Mouse (Mus musculus): ENCODE results near the gene Cyp2g1. TPM values are rescaled to one million over a fixed set of nuclear protein-coding genes. Genes with fewer than 3 reads are reported as not detected.

Cyp2g1 gene
- polyA plus RNA-seq (2015; fragmentation: Nextera tagmentation; extraction: Ambion mirVana) = 0.84 and 1.8 TPM in 2 replicates

GRCm38 (mm10) chr7:26808592-26808991, at the start of gene Cyp2g1:
TSS of gene Cyp2g1 (plus strand) at chr7:26808892.
- Histone ChIP-seq H3K4me1 (no peaks in the 10 kb centered on the region), H3K9me3 (no peaks in the 10 kb centered on the region), H3K27ac (no peak within 1 kb of the TSS), H3K9ac (no peak within 1 kb of the TSS), H3K4me3 (no peak within 1 kb of the TSS), H3K27me3 (no peaks in the 10 kb centered on the region), H3K36me3 (no peaks in the 10 kb centered on the region), H3K4me2 (no peak within 1 kb of the TSS)
- WGBS = 77% methylated on average over 2 of the region's 2 CpGs
- no peak for ATAC-seq (ENCODE audit: insufficient number of reproducible peaks, insufficient read depth, low FRiP score, low TSS enrichment, low read depth)

GRCm38 (mm10) chr7:26767084-26767483, 41.6 kb upstream of the Cyp2g1 start:
- Histone ChIP-seq H3K9me3 (no peaks in the 10 kb centered on the region), H3K36me3 (no peaks in the 10 kb centered on the region), H3K27ac (no peak overlapping the region), H3K9ac (no peak overlapping the region), H3K4me2 (no peak overlapping the region), H3K4me3 (no peak overlapping the region), H3K27me3 (no peaks in the 10 kb centered on the region), H3K4me1 (no peaks in the 10 kb centered on the region)
- no peak for ATAC-seq (ENCODE audit: insufficient number of reproducible peaks, insufficient read depth, low FRiP score, low TSS enrichment, low read depth)
- 68% methylated on average over 1 of the region's 1 CpGs for WGBS

GRCm38 (mm10) chr7:26769881-26770470, 38.7 kb upstream of the Cyp2g1 start:
- ATAC-seq (ENCODE audit: insufficient number of reproducible peaks, insufficient read depth, low FRiP score, low TSS enrichment, low read depth) = no peak
- H3K36me3 ChIP-seq = no peaks in the 10 kb centered on the region
- no peak overlapping the region for H3K4me3 ChIP-seq
- H3K27ac ChIP-seq = no peak overlapping the region
- no peak overlapping the region for H3K4me2 ChIP-seq
- WGBS = 81% methylated on average over 9 of the region's 9 CpGs
- H3K27me3 ChIP-seq = no peaks in the 10 kb centered on the region
- H3K9me3 ChIP-seq = no peaks in the 10 kb centered on the region
- no peaks in the 10 kb centered on the region for H3K4me1 ChIP-seq
- H3K9ac ChIP-seq = no peak overlapping the region

- no peaks in the 10 kb centered on the region for H3K36me3 ChIP-seq
- H3K27me3 ChIP-seq = no peaks in the 10 kb centered on the region
- no peak overlapping the region for H3K27ac ChIP-seq
- H3K4me3 ChIP-seq = no peak overlapping the region
- H3K4me2 ChIP-seq = no peak overlapping the region
- no peaks in the 10 kb centered on the region for H3K4me1 ChIP-seq
- H3K9ac ChIP-seq = no peak overlapping the region
- ATAC-seq (ENCODE audit: insufficient number of reproducible peaks, insufficient read depth, low FRiP score, low TSS enrichment, low read depth) = peak; percentile 43; the same call in 1 of the 2 replicates
- 73% methylated on average over 3 of the region's 3 CpGs for WGBS
- no peaks in the 10 kb centered on the region for H3K9me3 ChIP-seq
Observed at GRCm38 (mm10) chr7:26772866-26773586, 35.7 kb upstream of the Cyp2g1 start.

GRCm38 (mm10) chr7:26775866-26776265, 32.8 kb upstream of the Cyp2g1 start:
- Histone ChIP-seq H3K4me3 (no peak overlapping the region), H3K4me1 (no peaks in the 10 kb centered on the region), H3K27me3 (no peaks in the 10 kb centered on the region), H3K36me3 (no peaks in the 10 kb centered on the region), H3K9ac (no peak overlapping the region), H3K27ac (no peak overlapping the region), H3K9me3 (no peaks in the 10 kb centered on the region), H3K4me2 (no peak overlapping the region)
- WGBS = 13% methylated on average over 6 of the region's 6 CpGs
- ATAC-seq (ENCODE audit: insufficient number of reproducible peaks, insufficient read depth, low FRiP score, low TSS enrichment, low read depth) = no peak

GRCm38 (mm10) chr7:26777806-26778205, 30.9 kb upstream of the Cyp2g1 start:
- Histone ChIP-seq H3K9me3 (no peaks in the 10 kb centered on the region), H3K27ac (no peak overlapping the region), H3K27me3 (no peaks in the 10 kb centered on the region), H3K36me3 (no peaks in the 10 kb centered on the region), H3K4me2 (no peak overlapping the region), H3K4me1 (no peaks in the 10 kb centered on the region), H3K9ac (no peak overlapping the region), H3K4me3 (no peak overlapping the region)
- ATAC-seq (ENCODE audit: insufficient number of reproducible peaks, insufficient read depth, low FRiP score, low TSS enrichment, low read depth) = no peak
- whole genome bisulfite sequencing = 48% methylated on average over 2 of the region's 2 CpGs

- H3K27ac ChIP-seq = no peak overlapping the region
- H3K36me3 ChIP-seq = no peaks in the 10 kb centered on the region
- no peak overlapping the region for H3K4me3 ChIP-seq
- H3K27me3 ChIP-seq = no peaks in the 10 kb centered on the region
- H3K4me2 ChIP-seq = no peak overlapping the region
- H3K9ac ChIP-seq = no peak overlapping the region
- ATAC-seq (ENCODE audit: insufficient number of reproducible peaks, insufficient read depth, low FRiP score, low TSS enrichment, low read depth) = no peak
- H3K9me3 ChIP-seq = no peaks in the 10 kb centered on the region
- H3K4me1 ChIP-seq = no peaks in the 10 kb centered on the region
- 33% methylated on average over 6 of the region's 6 CpGs for WGBS
Observed at GRCm38 (mm10) chr7:26778474-26778873, 30.2 kb upstream of the Cyp2g1 start.

GRCm38 (mm10) chr7:26779799-26780416, 28.8 kb upstream of the Cyp2g1 start:
- ATAC-seq (ENCODE audit: insufficient number of reproducible peaks, insufficient read depth, low FRiP score, low TSS enrichment, low read depth) = peak; percentile 75; the same call in 1 of the 2 replicates
- H3K4me3 ChIP-seq = no peak overlapping the region

GRCm38 (mm10) chr7:26780510-26780909, 28.2 kb upstream of the Cyp2g1 start:
- no peak overlapping the region for H3K4me2 ChIP-seq
- H3K36me3 ChIP-seq = no peaks in the 10 kb centered on the region
- H3K4me3 ChIP-seq = no peak overlapping the region
- no peaks in the 10 kb centered on the region for H3K27me3 ChIP-seq
- H3K4me1 ChIP-seq = no peaks in the 10 kb centered on the region
- H3K27ac ChIP-seq = no peak overlapping the region
- no peak overlapping the region for H3K9ac ChIP-seq
- no peak for ATAC-seq (ENCODE audit: insufficient number of reproducible peaks, insufficient read depth, low FRiP score, low TSS enrichment, low read depth)
- 4% methylated on average over 11 of the region's 11 CpGs for WGBS
- no peaks in the 10 kb centered on the region for H3K9me3 ChIP-seq

More at GRCm38 (mm10) chr7:26779799-26780416, 28.8 kb upstream of the Cyp2g1 start:
- Histone ChIP-seq H3K36me3 (no peaks in the 10 kb centered on the region), H3K4me2 (no peak overlapping the region), H3K9me3 (no peaks in the 10 kb centered on the region), H3K4me1 (no peaks in the 10 kb centered on the region), H3K9ac (no peak overlapping the region), H3K27ac (no peak overlapping the region), H3K27me3 (no peaks in the 10 kb centered on the region)
- WGBS = 79% methylated on average over 5 of the region's 5 CpGs

- H3K4me2 ChIP-seq = no peak overlapping the region
- H3K9me3 ChIP-seq = no peaks in the 10 kb centered on the region
- no peak overlapping the region for H3K9ac ChIP-seq
- no peak for ATAC-seq (ENCODE audit: insufficient number of reproducible peaks, insufficient read depth, low FRiP score, low TSS enrichment, low read depth)
- H3K27ac ChIP-seq = no peak overlapping the region
- H3K36me3 ChIP-seq = no peaks in the 10 kb centered on the region
- no peaks in the 10 kb centered on the region for H3K4me1 ChIP-seq
- WGBS = 8% methylated on average over 8 of the region's 8 CpGs
- no peaks in the 10 kb centered on the region for H3K27me3 ChIP-seq
- no peak overlapping the region for H3K4me3 ChIP-seq
Observed at GRCm38 (mm10) chr7:26780998-26781766, 27.5 kb upstream of the Cyp2g1 start.

GRCm38 (mm10) chr7:26781767-26782131, 26.9 kb upstream of the Cyp2g1 start:
- no peak overlapping the region for H3K4me3 ChIP-seq
- H3K27ac ChIP-seq = no peak overlapping the region
- ATAC-seq (ENCODE audit: insufficient number of reproducible peaks, insufficient read depth, low FRiP score, low TSS enrichment, low read depth) = no peak
- no peak overlapping the region for H3K4me2 ChIP-seq
- H3K36me3 ChIP-seq = no peaks in the 10 kb centered on the region
- no peaks in the 10 kb centered on the region for H3K9me3 ChIP-seq
- H3K27me3 ChIP-seq = no peaks in the 10 kb centered on the region
- H3K4me1 ChIP-seq = no peaks in the 10 kb centered on the region
- 16% methylated on average over 5 of the region's 8 CpGs for WGBS
- no peak overlapping the region for H3K9ac ChIP-seq

Data from embryonic facial prominence, embryonic 13.5 days (tissue).